Mouse (Mus musculus) MEL (cell line): ENCODE data around the gene Runx1. TPM values are rescaled to one million over a fixed set of nuclear protein-coding genes. Genes with fewer than 3 reads are reported as not detected.

Experiments
- DNase-seq: peaks from one replicate; pipeline ENCODE4 v3.0.0; 2011; ENCODE audit warnings: low read depth, low spot score
- H3K27ac ChIP-seq: 2 replicates; pipeline ENCODE4 v1.5.1; 2012; ENCODE audit warnings: low read depth, mild to moderate bottlenecking, control low read depth, low read length, moderate library complexity; ENCODE audit not compliant: control insufficient read depth
- H3K27me3 ChIP-seq, 2 experiments: fragments of 150-350 bp in 1 of 2; sonication (generic) in 1 of 2; 2 replicates each; pipeline ENCODE4 v1.6.1; 2012; ENCODE audit warnings: low read length in 2 of 2, mild to moderate bottlenecking in 2 of 2, improper control_type of control experiment in 1 of 2, moderate library complexity in 1 of 2; ENCODE audit not compliant: insufficient read depth in 2 of 2, control insufficient read depth in 1 of 2
- H3K36me3 ChIP-seq, 2 experiments: 2 replicates each; pipeline ENCODE4 v1.6.1; 2012 to 2014; ENCODE audit warnings: low read length in 2 of 2, improper control_type of control experiment in 1 of 2, inconsistent platforms in 1 of 2, mild to moderate bottlenecking in 1 of 2; ENCODE audit not compliant: insufficient read depth in 2 of 2, control insufficient read depth in 1 of 2
- H3K4me1 ChIP-seq, 2 experiments: fragments of 150-350 bp in 1 of 2; sonication (generic) in 1 of 2; 2 replicates each; pipeline ENCODE4 v1.6.1; 2012; ENCODE audit warnings: low read length in 2 of 2, improper control_type of control experiment in 1 of 2, mild to moderate bottlenecking in 1 of 2; ENCODE audit not compliant: insufficient read depth in 2 of 2, control insufficient read depth in 1 of 2
- H3K4me3 ChIP-seq, 2 experiments: fragments of 150-350 bp in 1 of 2; sonication (generic) in 1 of 2; 2 replicates each; pipeline ENCODE4 v1.5.1; 2012; ENCODE audit warnings: low read depth in 2 of 2, low read length in 2 of 2, mild to moderate bottlenecking in 2 of 2, moderate library complexity in 2 of 2, control low read depth in 1 of 2, improper control_type of control experiment in 1 of 2; ENCODE audit not compliant: control insufficient read depth in 1 of 2, insufficient read depth in 1 of 2
- H3K79me2 ChIP-seq: 2 replicates; pipeline ENCODE4 v1.6.1; 2012; ENCODE audit warnings: mild to moderate bottlenecking, low read length, moderate library complexity; ENCODE audit not compliant: control insufficient read depth, poor library complexity, insufficient read depth
- H3K9ac ChIP-seq: 2 replicates; pipeline ENCODE4 v1.6.1; 2012; ENCODE audit warnings: low read depth, mild to moderate bottlenecking, control low read depth, low read length, moderate library complexity; ENCODE audit not compliant: control insufficient read depth, poor library complexity, severe bottlenecking
- H3K9me3 ChIP-seq: fragments of 150-350 bp; sonication (generic); replicated peaks from 2 replicates; pipeline ENCODE4 v1.6.1; 2012; ENCODE audit warnings: mild to moderate bottlenecking, low read length, improper control_type of control experiment, moderate library complexity; ENCODE audit not compliant: insufficient read depth
- BHLHE40 ChIP-seq: IDR thresholded peaks from 2 replicates; pipeline ENCODE4 v1.6.1; 2012; ENCODE audit warnings: low read depth, mild to moderate bottlenecking, inconsistent platforms, low read length, improper control_type of control experiment, borderline replicate concordance
- CHD1 ChIP-seq: IDR thresholded peaks from 2 replicates; pipeline ENCODE4 v1.6.1; 2012; ENCODE audit warnings: low read depth, mild to moderate bottlenecking, inconsistent platforms, low read length, improper control_type of control experiment
- CHD2 ChIP-seq: IDR thresholded peaks from 2 replicates; pipeline ENCODE4 v1.6.1; 2011; ENCODE audit warnings: low read length, improper control_type of control experiment
- CTCF ChIP-seq, 3 experiments: IDR thresholded peaks in 2 of 3; conservative IDR thresholded peaks in 1 of 3; 2 replicates each; pipeline ENCODE4 v1.5.1; 2011 to 2012; ENCODE audit warnings: low read length in 3 of 3, low read depth in 2 of 3, mild to moderate bottlenecking in 2 of 3, improper control_type of control experiment in 1 of 3, inconsistent platforms in 1 of 3, mixed read lengths in 1 of 3, moderate library complexity in 1 of 3; ENCODE audit not compliant: control insufficient read depth in 1 of 3, insufficient read depth in 1 of 3, poor library complexity in 1 of 3, severe bottlenecking in 1 of 3
- E2F4 ChIP-seq: IDR thresholded peaks from 2 replicates; pipeline ENCODE4 v1.6.1; 2011; ENCODE audit warnings: low read depth, low read length, improper control_type of control experiment, borderline replicate concordance
- ELF1 ChIP-seq: IDR thresholded peaks from 2 replicates; pipeline ENCODE4 v1.6.1; 2014; ENCODE audit warnings: low read depth, mild to moderate bottlenecking, inconsistent platforms, low read length, improper control_type of control experiment, moderate library complexity
- EP300 ChIP-seq, 2 experiments: IDR thresholded peaks; 2 replicates each; pipeline ENCODE4 v1.6.1; 2011; ENCODE audit warnings: improper control_type of control experiment in 2 of 2, low read length in 2 of 2, low read depth in 1 of 2, mild to moderate bottlenecking in 1 of 2
- ETS1 ChIP-seq: IDR thresholded peaks from 2 replicates; pipeline ENCODE4 v1.6.1; 2012; ENCODE audit warnings: low read depth, mild to moderate bottlenecking, inconsistent platforms, low read length, improper control_type of control experiment, moderate library complexity
- GABPA ChIP-seq: IDR thresholded peaks from 2 replicates; pipeline ENCODE4 v1.6.1; 2012; ENCODE audit warnings: low read depth, mild to moderate bottlenecking, inconsistent platforms, low read length, improper control_type of control experiment, moderate library complexity
- GATA1 ChIP-seq: IDR thresholded peaks from 2 replicates; pipeline ENCODE4 v1.6.1; 2011; ENCODE audit warnings: low read depth, low read length, improper control_type of control experiment
- HCFC1 ChIP-seq: IDR thresholded peaks from 2 replicates; pipeline ENCODE4 v1.6.1; 2012; ENCODE audit warnings: low read depth, mild to moderate bottlenecking, inconsistent platforms, low read length, improper control_type of control experiment, moderate library complexity
- KAT2A ChIP-seq: conservative IDR thresholded peaks from 2 replicates; pipeline ENCODE4 v1.6.1; 2012; ENCODE audit warnings: low read depth, low read length, improper control_type of control experiment, inconsistent platforms
- MAFK ChIP-seq: IDR thresholded peaks from 2 replicates; pipeline ENCODE4 v1.6.1; 2011; ENCODE audit warnings: low read depth, mild to moderate bottlenecking, low read length, improper control_type of control experiment, borderline replicate concordance
- MAX ChIP-seq: IDR thresholded peaks from 2 replicates; pipeline ENCODE4 v1.6.1; 2011; ENCODE audit warnings: low read length, improper control_type of control experiment
- MAZ ChIP-seq: IDR thresholded peaks from 2 replicates; pipeline ENCODE4 v1.6.1; 2012; ENCODE audit warnings: low read depth, mild to moderate bottlenecking, inconsistent platforms, low read length, improper control_type of control experiment
- MEF2A ChIP-seq: IDR thresholded peaks from 2 replicates; pipeline ENCODE4 v1.6.1; 2014; ENCODE audit warnings: low read depth, mild to moderate bottlenecking, inconsistent platforms, low read length, improper control_type of control experiment; ENCODE audit not compliant: poor library complexity, insufficient replicate concordance, severe bottlenecking; ENCODE audit errors: extremely low read depth
- MXI1 ChIP-seq: IDR thresholded peaks from 2 replicates; pipeline ENCODE4 v1.6.1; 2011; ENCODE audit warnings: mild to moderate bottlenecking, low read depth, low read length, improper control_type of control experiment
- MYB ChIP-seq: IDR thresholded peaks from 2 replicates; pipeline ENCODE4 v1.6.1; 2011; ENCODE audit warnings: mild to moderate bottlenecking, low read depth, low read length, improper control_type of control experiment
- MYC ChIP-seq: IDR thresholded peaks from 2 replicates; pipeline ENCODE4 v1.6.1; 2011; ENCODE audit warnings: low read depth, mild to moderate bottlenecking, low read length, improper control_type of control experiment, moderate library complexity
- NRF1 ChIP-seq: IDR thresholded peaks from 2 replicates; pipeline ENCODE4 v1.6.1; 2014; ENCODE audit warnings: low read depth, mild to moderate bottlenecking, inconsistent platforms, low read length, improper control_type of control experiment, moderate library complexity; ENCODE audit not compliant: poor library complexity, insufficient read depth, severe bottlenecking
- POLR2A ChIP-seq, 2 experiments: IDR thresholded peaks; 2 replicates each; pipeline ENCODE4 v1.6.1; 2011 to 2012; ENCODE audit warnings: low read length in 2 of 2, mild to moderate bottlenecking in 2 of 2, control low read depth in 1 of 2, improper control_type of control experiment in 1 of 2, low read depth in 1 of 2, moderate library complexity in 1 of 2; ENCODE audit not compliant: control insufficient read depth in 1 of 2, insufficient read depth in 1 of 2, poor library complexity in 1 of 2
- POLR2AphosphoS5 ChIP-seq: IDR thresholded peaks from 2 replicates; pipeline ENCODE4 v1.6.1; 2012; ENCODE audit warnings: low read depth, borderline replicate concordance, mild to moderate bottlenecking, inconsistent platforms, low read length, moderate library complexity, mixed read lengths
- RAD21 ChIP-seq: IDR thresholded peaks from 2 replicates; pipeline ENCODE4 v1.6.1; 2011; ENCODE audit warnings: mild to moderate bottlenecking, low read depth, low read length, improper control_type of control experiment
- RCOR1 ChIP-seq: IDR thresholded peaks from 2 replicates; pipeline ENCODE4 v1.6.1; 2012; ENCODE audit warnings: low read depth, mild to moderate bottlenecking, inconsistent platforms, low read length, improper control_type of control experiment
- SIN3A ChIP-seq: IDR thresholded peaks from 2 replicates; pipeline ENCODE4 v1.6.1; 2012; ENCODE audit warnings: low read length, improper control_type of control experiment, inconsistent platforms
- TAL1 ChIP-seq: IDR thresholded peaks from 2 replicates; pipeline ENCODE4 v1.6.1; 2012; ENCODE audit warnings: mild to moderate bottlenecking, inconsistent platforms, low read length, moderate library complexity, mixed read lengths
- TBP ChIP-seq: IDR thresholded peaks from 2 replicates; pipeline ENCODE4 v1.8.0; 2011; ENCODE audit warnings: low read depth, low read length, improper control_type of control experiment
- TCF12 ChIP-seq: IDR thresholded peaks from 2 replicates; pipeline ENCODE4 v1.6.1; 2014; ENCODE audit warnings: low read depth, mild to moderate bottlenecking, inconsistent platforms, low read length, improper control_type of control experiment, moderate library complexity
- UBTF ChIP-seq: IDR thresholded peaks from 2 replicates; pipeline ENCODE4 v1.6.1; 2012; ENCODE audit warnings: low read depth, mild to moderate bottlenecking, inconsistent platforms, low read length, improper control_type of control experiment, moderate library complexity, borderline replicate concordance; ENCODE audit not compliant: insufficient read depth
- USF1 ChIP-seq: IDR thresholded peaks from 2 replicates; pipeline ENCODE4 v1.6.1; 2014; ENCODE audit warnings: low read depth, mild to moderate bottlenecking, inconsistent platforms, low read length, improper control_type of control experiment, moderate library complexity
- ZC3H11A ChIP-seq: IDR thresholded peaks from 2 replicates; pipeline ENCODE4 v1.6.1; 2012; ENCODE audit warnings: low read depth, mild to moderate bottlenecking, inconsistent platforms, low read length, improper control_type of control experiment
- ZKSCAN1 ChIP-seq: IDR thresholded peaks from 2 replicates; pipeline ENCODE4 v1.6.1; 2012; ENCODE audit warnings: low read depth, mild to moderate bottlenecking, inconsistent platforms, low read length, improper control_type of control experiment, moderate library complexity
- ZMIZ1 ChIP-seq: IDR thresholded peaks from 2 replicates; pipeline ENCODE4 v1.6.1; 2012; ENCODE audit warnings: low read depth, mild to moderate bottlenecking, inconsistent platforms, low read length, improper control_type of control experiment, moderate library complexity
- ZNF384 ChIP-seq: IDR thresholded peaks from 2 replicates; pipeline ENCODE4 v1.6.1; 2012; ENCODE audit warnings: low read depth, mild to moderate bottlenecking, inconsistent platforms, low read length, improper control_type of control experiment
- polyA plus RNA-seq, 2 experiments: library from polyadenylated mRNA; stranded (reverse) in 1 of 2; unstranded in 1 of 2; fragments of >175 nt in 1 of 2; fragments of >200 nt in 1 of 2; gene quantifications; 2 replicates each; pipeline versions ENCODE4 v1.2.1 to v1.2.4; 2012; ENCODE audit warnings: low replicate concordance in 2 of 2, low read depth in 1 of 2; ENCODE audit not compliant: insufficient read length in 2 of 2, insufficient read depth in 1 of 2, missing spikeins in 1 of 2
- total RNA-seq: library from RNA; depleted of rRNA; stranded (reverse); fragments of 300-350 nt; gene quantifications from 2 replicates; pipeline ENCODE4 v1.2.3, GENCODE M21; 2012

The Runx1 gene
- total and polyA plus RNA-seq, 3 experiments = 14.3 to 23.5 TPM; not detected in 1

DNA sequence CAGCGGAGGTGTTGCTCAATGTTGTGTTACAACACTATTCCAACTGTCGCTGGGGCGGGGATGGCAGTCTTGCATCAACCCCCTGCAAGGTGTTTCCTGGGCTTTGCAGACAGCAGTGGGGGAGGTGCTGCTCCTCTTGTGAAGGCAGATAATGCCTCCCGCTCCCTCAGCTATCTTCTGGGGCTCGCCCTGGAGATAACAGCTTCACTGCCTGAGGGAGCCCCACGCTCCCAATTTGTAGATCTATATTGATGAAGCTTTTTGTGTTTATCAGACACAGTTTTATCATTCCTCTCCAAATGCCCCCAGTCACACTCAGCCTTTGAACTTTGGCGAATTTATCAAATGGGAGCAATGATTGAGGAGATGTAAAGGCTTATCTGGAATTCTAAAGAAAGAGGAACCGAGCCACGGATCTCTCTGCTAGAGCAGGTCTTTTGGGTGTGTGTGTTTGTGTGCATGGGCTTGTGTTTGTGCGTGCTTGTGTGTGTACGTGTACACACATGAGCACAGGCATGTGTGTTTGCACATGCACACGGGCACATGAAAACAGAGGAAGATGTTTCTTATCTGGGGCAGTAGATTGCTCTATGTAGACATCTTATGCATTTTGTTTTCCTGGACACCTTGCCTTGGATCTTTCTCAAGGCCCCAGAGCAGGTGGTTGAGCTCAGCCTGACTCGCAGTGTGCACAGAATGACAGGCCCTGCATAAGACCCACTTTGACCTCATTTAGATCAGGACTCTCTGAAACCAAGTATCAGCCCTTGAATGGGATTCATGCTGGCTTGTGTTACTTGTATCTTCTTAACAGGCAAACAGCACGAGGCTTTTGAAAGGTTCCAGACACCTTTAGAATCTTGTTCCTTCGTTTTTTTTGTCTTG, 110.1 kb downstream of the Runx1 start:
- peak; percentile 97 for DNase-seq
- H3K4me3 ChIP-seq = no peak overlapping the region
- peaks cover 10% of the 10 kb centered on the region for H3K79me2 ChIP-seq
- H3K9me3 ChIP-seq = no peaks in the 10 kb centered on the region
- H3K27me3 ChIP-seq = no peaks in the 10 kb centered on the region
- TF ChIP-seq GATA1 (peak; percentile 99), BHLHE40 (peak; percentile 97), MAZ (peak; percentile 96), ETS1 (peak; percentile 97), ZMIZ1 (no peak), CHD1 (0 out of 2 replicates have a peak, but pooled peaks have one; percentile 65), MAFK (peak; percentile 76), NRF1 (no peak), POLR2A (IDR thresholded peaks at IDR 0.05; ENCODE audit: control insufficient read depth in 1 of 2, insufficient read depth in 1 of 2, low read depth in 1 of 2, low read length in 2 of 2, poor library complexity in 1 of 2) (peak in 1 of 2 experiments; percentile 44; a peak in 1 of 4 replicates), MYB (peak; percentile 96), MEF2A (peak; percentile 74; the same call in 1 of the 2 replicates), ELF1 (no peak), SIN3A (peak; percentile 90), UBTF (no peak), ZNF384 (0 out of 2 replicates have a peak, but pooled peaks have one; percentile 24), MXI1 (peak; percentile 61), POLR2AphosphoS5 (no peak), GABPA (no peak), MAX (peak; percentile 86), ZKSCAN1 (0 out of 2 replicates have a peak, but pooled peaks have one; percentile 22), MYC (peak; percentile 63), TBP (peak; percentile 50; the same call in 1 of the 2 replicates), E2F4 (no peak), RAD21 (no peak; the same call in 1 of the 2 replicates), TCF12 (peak; percentile 98), CTCF (IDR thresholded peaks at IDR 0.05 in 2 of 3, conservative IDR thresholded peaks at IDR 0.05 in 1 of 3; ENCODE audit: control insufficient read depth in 1 of 3, insufficient read depth in 1 of 3, low read depth in 2 of 3, low read length in 3 of 3, poor library complexity in 1 of 3, severe bottlenecking in 1 of 3) (no peak), KAT2A (0 out of 2 replicates have a peak, but pooled peaks have one; percentile 23), CHD2 (peak; percentile 77), EP300 (IDR thresholded peaks at IDR 0.05; ENCODE audit: low read depth in 1 of 2, low read length in 2 of 2) (peak; percentile 97 to 98), ZC3H11A (peak; percentile 21; the same call in 1 of the 2 replicates), HCFC1 (no peak; the same call in 1 of the 2 replicates), TAL1 (peak; percentile 95), RCOR1 (peak; percentile 98), USF1 (no peak; the same call in 1 of the 2 replicates)
- H3K27ac ChIP-seq = peak overlapping the region; percentile 99
- peaks cover 0 to 61% of the 10 kb centered on the region in 2 experiments for H3K36me3 ChIP-seq
- H3K4me1 ChIP-seq = peaks cover 22 to 51% of the 10 kb centered on the region in 2 experiments
- peak overlapping the region; percentile 66 for H3K9ac ChIP-seq
